Mouse (Mus musculus): Measurements from ENCODE around the gene Ostm1. TPM values are rescaled to one million over a fixed set of nuclear protein-coding genes. Genes with fewer than 3 reads are reported as not detected.
A peak's percentile ranks its signal among the peaks of the same experiment; 100 is the strongest.

The Ostm1 gene
- polyA plus RNA-seq, 1 experiment from 2014 or later, result 12.1 TPM

DNA sequence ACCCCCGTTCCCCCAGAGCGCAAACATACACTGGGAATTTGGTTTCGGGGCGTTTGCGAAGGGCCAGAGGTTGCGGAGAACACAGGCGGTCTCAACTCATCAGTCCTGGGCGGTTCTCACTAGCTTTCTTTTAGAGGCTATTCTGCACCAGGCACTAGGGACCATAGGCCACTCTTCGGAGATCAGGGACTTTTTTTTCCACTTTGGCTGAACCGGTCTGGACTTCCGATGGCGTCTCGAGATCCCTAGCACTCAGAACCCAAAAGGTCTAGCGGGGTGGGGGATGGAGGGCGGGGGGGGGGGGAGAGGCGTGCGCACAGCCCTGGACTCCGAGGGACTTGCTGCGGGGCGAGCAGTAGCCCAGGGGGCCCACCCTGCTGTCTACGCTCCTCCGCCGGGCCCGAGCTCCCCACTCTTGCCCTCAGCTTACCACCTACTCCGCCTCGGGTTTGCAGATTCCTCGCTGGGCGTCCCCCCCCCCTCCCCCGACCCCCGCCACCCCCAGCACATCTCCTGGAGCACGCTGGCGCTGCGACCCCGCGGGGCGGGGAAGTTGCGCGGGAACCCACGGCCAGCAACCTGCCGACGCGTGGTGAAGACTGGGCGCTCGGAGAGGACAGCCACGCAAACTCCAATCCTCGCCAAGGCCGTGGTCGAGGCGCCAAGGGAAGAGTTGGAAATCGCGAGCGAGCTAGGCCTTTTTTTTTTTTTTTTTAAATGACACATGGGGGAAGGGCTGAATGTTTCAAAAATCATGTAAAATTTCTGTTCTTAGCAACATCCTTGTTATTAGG is 52.1 kb downstream of the Ostm1 start:
- Histone ChIP-seq H3K9ac (replicated peaks) (no peak overlapping the region), H3K27ac (ENCODE audit: low read depth) (no peak overlapping the region), H3K4me1 (ENCODE audit: insufficient read depth) (peaks cover 13% of the 10 kb centered on the region), H3K27me3 (ENCODE audit: insufficient read depth, low read length) (peaks cover 71% of the 10 kb centered on the region), H3K4me2 (ENCODE audit: low read depth, low read length) (peak overlapping the region; percentile 48), H3K4me3 (ENCODE audit: low read depth, low read length) (peak overlapping the region; percentile 25), H3K9me3 (ENCODE audit: low read length) (no peaks in the 10 kb centered on the region), H3K36me3 (replicated peaks; ENCODE audit: insufficient read depth, low read length) (no peaks in the 10 kb centered on the region)
- TF ChIP-seq CTCF (IDR thresholded peaks at IDR 0.05; ENCODE audit: low read depth), result no peak
- TF ChIP-seq EP300 (IDR thresholded peaks at IDR 0.05; ENCODE audit: low read depth), result no peak
- DNase-seq, result no peak
- 2% methylated on average over 42 of the region's 52 CpGs for WGBS (ENCODE audit: insufficient replicate concordance)
- no peak for ATAC-seq

DNA sequence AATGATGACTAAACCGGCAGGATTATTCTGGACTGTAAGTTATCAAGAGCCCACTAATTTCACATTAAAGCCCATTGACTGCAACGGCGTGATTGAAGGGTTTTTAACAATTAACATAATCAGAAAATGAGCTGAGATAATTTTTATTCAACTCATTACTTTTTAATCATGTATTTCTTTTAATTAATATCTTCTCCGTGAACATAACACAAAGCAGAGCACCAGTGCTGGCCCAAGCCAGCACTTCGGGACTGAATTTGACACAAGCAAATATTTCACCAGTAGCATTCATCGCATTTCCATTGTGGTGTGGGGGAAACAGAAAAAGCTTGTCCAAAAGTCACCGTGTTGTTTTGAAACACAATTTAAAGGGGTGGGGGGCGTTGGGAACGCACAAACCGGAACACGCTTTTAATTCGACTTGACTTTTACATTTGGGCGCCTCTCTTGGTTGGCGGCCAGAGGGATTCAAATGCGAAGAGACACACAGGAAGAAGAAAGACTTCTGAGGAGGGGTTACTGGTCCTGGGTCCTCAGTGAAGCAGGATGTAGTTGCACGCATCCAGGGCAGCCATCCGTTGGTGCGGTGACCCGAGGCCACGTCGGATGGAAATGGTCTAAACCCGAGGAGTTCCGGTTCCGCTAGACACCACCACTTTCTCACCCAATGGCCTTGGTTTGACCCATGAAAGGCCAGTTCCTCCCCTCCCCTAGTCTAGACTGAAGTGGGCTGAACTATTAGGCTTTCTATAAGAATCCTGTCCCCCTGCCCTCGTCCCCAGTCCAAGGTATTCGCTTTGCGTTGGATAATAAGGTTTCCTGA is 52.9 kb downstream of the Ostm1 start:
- Histone ChIP-seq H3K9me3 (ENCODE audit: low read length) (no peaks in the 10 kb centered on the region), H3K4me3 (ENCODE audit: low read depth, low read length) (peak overlapping the region; percentile 25), H3K36me3 (replicated peaks; ENCODE audit: insufficient read depth, low read length) (no peaks in the 10 kb centered on the region), H3K27ac (ENCODE audit: low read depth) (no peak overlapping the region), H3K4me1 (ENCODE audit: insufficient read depth) (peaks cover 13% of the 10 kb centered on the region), H3K4me2 (ENCODE audit: low read depth, low read length) (peak overlapping the region; percentile 58), H3K9ac (replicated peaks) (no peak overlapping the region), H3K27me3 (ENCODE audit: insufficient read depth, low read length) (peaks cover 63% of the 10 kb centered on the region)
- TF ChIP-seq CTCF (IDR thresholded peaks at IDR 0.05; ENCODE audit: low read depth) (no peak), EP300 (IDR thresholded peaks at IDR 0.05; ENCODE audit: low read depth) (no peak)
- WGBS (ENCODE audit: insufficient replicate concordance), result 5% methylated on average over 27 of the region's 27 CpGs
- peak; percentile 33 for DNase-seq
- ATAC-seq, result no peak; the same call in 1 of the 2 replicates

DNA sequence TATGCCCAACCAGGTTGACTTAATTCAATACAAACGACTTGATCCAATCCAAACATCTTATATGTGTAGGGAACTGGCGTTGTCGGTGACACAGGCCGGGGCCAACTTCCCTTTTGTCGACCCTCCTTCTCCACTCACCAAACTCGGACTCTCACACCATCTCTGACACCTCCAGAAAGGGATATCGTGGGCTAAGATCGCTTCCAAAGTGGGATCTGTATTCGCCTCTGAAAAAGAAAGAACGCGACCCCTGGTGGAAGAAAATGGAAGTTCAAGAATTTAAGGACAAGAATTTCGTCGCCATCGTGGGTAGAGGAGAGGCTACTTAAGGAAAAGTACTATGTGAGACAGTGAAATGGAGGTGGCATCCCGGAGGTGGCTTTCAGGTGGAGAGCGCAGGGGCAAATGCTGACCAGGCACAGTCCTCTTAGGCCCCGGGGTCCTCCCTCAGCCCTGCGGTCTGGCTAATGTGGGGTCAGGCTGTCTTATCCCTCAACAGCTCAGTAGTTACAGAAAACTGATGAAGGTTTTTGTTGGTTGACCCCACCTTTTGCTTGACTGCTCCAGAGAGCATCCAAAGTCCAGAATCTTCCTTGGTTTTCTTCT is 53.7 kb downstream of the Ostm1 start:
- 5% methylated on average over 18 of the region's 18 CpGs for WGBS (ENCODE audit: insufficient replicate concordance)
- ATAC-seq, result no peak
- peak; percentile 86 for TF ChIP-seq CTCF (IDR thresholded peaks at IDR 0.05; ENCODE audit: low read depth)
- no peak for TF ChIP-seq EP300 (IDR thresholded peaks at IDR 0.05; ENCODE audit: low read depth)

DNA sequence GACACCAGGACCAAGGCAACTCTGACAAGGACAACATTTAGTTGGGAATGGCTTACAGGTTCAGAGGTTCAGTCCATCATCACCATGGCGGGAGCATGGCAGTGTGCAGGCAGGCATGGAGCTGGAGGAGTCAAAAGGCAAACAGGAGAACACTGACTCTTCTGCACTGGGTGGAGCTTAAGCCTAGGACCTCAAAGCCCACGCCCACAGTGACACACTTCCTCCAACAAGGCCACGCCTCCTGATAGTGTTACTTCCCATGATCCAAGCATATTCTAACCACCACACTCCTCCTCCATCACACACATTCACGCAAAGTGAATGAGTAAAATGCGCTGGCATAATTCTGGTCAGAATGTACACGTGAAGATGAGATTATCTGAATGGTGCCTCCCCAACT is 56.2 kb downstream of the Ostm1 start:
- Histone ChIP-seq H3K9me3 (ENCODE audit: low read length) (no peaks in the 10 kb centered on the region), H3K27ac (ENCODE audit: low read depth) (no peak overlapping the region), H3K4me1 (ENCODE audit: insufficient read depth) (peaks cover 6% of the 10 kb centered on the region; the same call in 1 of the 2 replicates), H3K4me2 (ENCODE audit: low read depth, low read length) (no peak overlapping the region), H3K9ac (replicated peaks) (no peak overlapping the region), H3K27me3 (ENCODE audit: insufficient read depth, low read length) (peaks cover 30% of the 10 kb centered on the region), H3K36me3 (replicated peaks; ENCODE audit: insufficient read depth, low read length) (no peaks in the 10 kb centered on the region), H3K4me3 (ENCODE audit: low read depth, low read length) (no peak overlapping the region)
- TF ChIP-seq EP300 (IDR thresholded peaks at IDR 0.05; ENCODE audit: low read depth) (no peak), CTCF (IDR thresholded peaks at IDR 0.05; ENCODE audit: low read depth) (no peak)
- 73% methylated on average over 6 of the region's 6 CpGs for WGBS (ENCODE audit: insufficient replicate concordance)
- no peak for DNase-seq
- ATAC-seq, result no peak

More for the DNA sequence above, 53.7 kb downstream of the Ostm1 start:
- peak overlapping the region; percentile 25 for H3K4me3 ChIP-seq (ENCODE audit: low read depth, low read length)
- H3K4me2 ChIP-seq (ENCODE audit: low read depth, low read length), result peak overlapping the region; percentile 58
- H3K36me3 ChIP-seq (replicated peaks; ENCODE audit: insufficient read depth, low read length), result no peaks in the 10 kb centered on the region
- H3K9me3 ChIP-seq (ENCODE audit: low read length), result no peaks in the 10 kb centered on the region
- H3K27me3 ChIP-seq (ENCODE audit: insufficient read depth, low read length), result peaks cover 56% of the 10 kb centered on the region
- DNase-seq, result peak; percentile 50
- peaks cover 13% of the 10 kb centered on the region for H3K4me1 ChIP-seq (ENCODE audit: insufficient read depth)
- no peak overlapping the region for H3K9ac ChIP-seq (replicated peaks)
- no peak overlapping the region for H3K27ac ChIP-seq (ENCODE audit: low read depth)

DNA sequence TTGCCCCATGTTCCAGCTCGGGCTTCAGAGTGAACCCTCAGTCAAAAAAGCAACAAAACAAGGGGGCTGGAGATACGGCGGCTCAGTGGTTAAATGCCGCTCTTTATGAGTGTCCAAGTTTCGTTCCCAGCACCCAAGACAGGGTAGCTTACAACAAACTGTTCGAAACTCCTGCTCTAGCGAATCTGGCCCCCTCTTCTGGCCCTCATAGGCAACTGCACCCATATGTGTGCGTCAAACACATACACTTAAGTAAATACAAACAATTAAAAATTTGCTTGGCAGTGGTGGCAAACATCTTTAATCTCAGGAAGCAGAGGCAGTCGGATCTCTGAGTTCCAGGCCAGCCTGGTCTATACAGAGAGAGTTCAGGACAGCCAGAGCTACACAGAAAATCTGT is 60.0 kb downstream of the Ostm1 start:
- Histone ChIP-seq H3K4me1 (ENCODE audit: insufficient read depth) (no peaks in the 10 kb centered on the region), H3K27me3 (ENCODE audit: insufficient read depth, low read length) (no peaks in the 10 kb centered on the region), H3K9ac (replicated peaks) (no peak overlapping the region), H3K4me2 (ENCODE audit: low read depth, low read length) (no peak overlapping the region), H3K9me3 (ENCODE audit: low read length) (no peaks in the 10 kb centered on the region), H3K4me3 (ENCODE audit: low read depth, low read length) (no peak overlapping the region), H3K36me3 (replicated peaks; ENCODE audit: insufficient read depth, low read length) (no peaks in the 10 kb centered on the region), H3K27ac (ENCODE audit: low read depth) (no peak overlapping the region)
- no peak for ATAC-seq
- 71% methylated on average over 9 of the region's 9 CpGs for WGBS (ENCODE audit: insufficient replicate concordance)
- DNase-seq, result no peak
- TF ChIP-seq CTCF (IDR thresholded peaks at IDR 0.05; ENCODE audit: low read depth), result peak; percentile 13; the same call in 1 of the 2 replicates
- no peak for TF ChIP-seq EP300 (IDR thresholded peaks at IDR 0.05; ENCODE audit: low read depth)

DNA sequence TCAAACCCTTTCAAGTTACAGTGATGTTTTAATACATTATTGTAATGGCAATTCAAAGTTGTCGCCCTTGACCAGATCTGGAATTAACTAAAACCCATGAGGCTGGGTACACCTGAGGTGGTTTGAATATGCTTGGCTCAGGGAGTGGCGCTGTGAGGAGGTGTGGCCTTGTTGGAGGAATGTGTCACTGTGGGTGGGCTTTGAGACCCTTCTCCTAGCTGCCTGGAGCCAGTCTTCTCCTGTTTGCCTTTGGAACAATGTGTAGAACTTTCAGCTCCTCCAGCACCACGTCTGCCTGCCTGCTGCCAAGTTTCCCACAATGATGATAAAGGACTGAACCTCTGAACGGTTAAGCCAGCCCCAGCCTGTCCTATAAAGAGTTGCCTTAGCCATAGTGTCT is 62.7 kb downstream of the Ostm1 start:
- no peak overlapping the region for H3K4me2 ChIP-seq (ENCODE audit: low read depth, low read length)
- H3K4me3 ChIP-seq (ENCODE audit: low read depth, low read length), result no peak overlapping the region
- no peaks in the 10 kb centered on the region for H3K36me3 ChIP-seq (replicated peaks; ENCODE audit: insufficient read depth, low read length)
- no peak overlapping the region for H3K9ac ChIP-seq (replicated peaks)
- DNase-seq, result no peak
- H3K27ac ChIP-seq (ENCODE audit: low read depth), result no peak overlapping the region
- WGBS (ENCODE audit: insufficient replicate concordance), result 58% methylated on average over 4 of the region's 4 CpGs
- TF ChIP-seq EP300 (IDR thresholded peaks at IDR 0.05; ENCODE audit: low read depth), result no peak
- no peak for TF ChIP-seq CTCF (IDR thresholded peaks at IDR 0.05; ENCODE audit: low read depth)
- no peaks in the 10 kb centered on the region for H3K4me1 ChIP-seq (ENCODE audit: insufficient read depth)
- ATAC-seq, result no peak
- H3K9me3 ChIP-seq (ENCODE audit: low read length), result no peaks in the 10 kb centered on the region
- H3K27me3 ChIP-seq (ENCODE audit: insufficient read depth, low read length), result no peaks in the 10 kb centered on the region
